Mouse (Mus musculus): ENCODE results near the gene Cfap65.

GRCm38 (mm10) chr1:74859223-74859984, 76.0 kb downstream of the Cfap65 start:
- no peak for TF ChIP-seq CTCF (IDR thresholded peaks at IDR 0.05; ENCODE audit: control insufficient read depth, insufficient read depth, low read length)
- TF ChIP-seq POLR2A (IDR thresholded peaks at IDR 0.05; ENCODE audit: borderline replicate concordance, control insufficient read depth, low read depth, low read length): no peak
